Mouse (Mus musculus) stomach, postnatal 0 days (tissue): Measurements from ENCODE around the gene Gm11172.

Experiments used
- CTCF ChIP-seq: IDR thresholded peaks from 2 replicates; pipeline ENCODE4 v1.5.1; 2016; ENCODE audit warnings: antibody characterized with exemption, low read depth, mild to moderate bottlenecking, moderate library complexity
- EP300 ChIP-seq: optimal IDR thresholded peaks from 2 replicates; pipeline ENCODE3; 2016; ENCODE audit warnings: antibody characterized with exemption

DNA sequence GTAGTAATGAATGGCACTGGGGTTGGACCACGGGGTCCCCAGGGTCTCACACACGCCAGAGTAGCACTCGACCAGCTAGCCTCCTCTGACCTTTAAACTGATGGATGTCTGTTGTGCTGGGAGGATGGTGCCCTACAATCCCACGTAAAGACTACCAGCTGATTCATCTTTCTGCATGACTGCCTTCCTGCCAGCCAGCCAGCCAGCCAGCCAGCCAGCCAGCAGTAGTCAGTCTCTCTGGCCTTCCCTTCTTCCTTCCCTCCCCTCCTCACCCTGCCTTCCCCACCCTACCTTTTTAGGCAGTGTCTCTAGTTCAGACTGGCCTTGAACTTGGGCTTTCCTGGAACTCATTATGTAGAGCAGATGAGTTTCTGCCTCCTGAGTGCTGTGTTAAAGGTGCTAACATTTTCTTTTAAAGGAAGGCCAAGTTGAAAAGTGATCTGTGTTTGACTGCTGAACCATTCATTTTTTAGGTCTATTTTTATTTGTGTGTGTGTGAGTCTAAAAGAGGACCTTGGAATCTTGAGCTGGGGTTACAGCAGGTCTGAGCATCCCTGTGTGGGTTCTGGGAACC lies 29.7 kb downstream of the Gm11172 start:
- TF ChIP-seq CTCF: no peak
- no peak for TF ChIP-seq EP300
